Mouse (Mus musculus): ENCODE measurements around the gene Polr2e. TPM values are rescaled to one million over a fixed set of nuclear protein-coding genes. Genes with fewer than 3 reads are reported as not detected.
A peak's percentile ranks its signal among the peaks of the same experiment; 100 is the strongest.

Polr2e gene
- polyA plus RNA-seq, 1 experiment from 2014 or later: 141 TPM

- Histone ChIP-seq H3K27me3 (replicated peaks; ENCODE audit: control insufficient read depth, insufficient read depth, low read length) (peaks cover 16% of the 10 kb centered on the region), H3K27ac (ENCODE audit: low read depth, low read length) (no peak overlapping the region), H3K9me3 (ENCODE audit: control insufficient read depth, low read length) (no peaks in the 10 kb centered on the region), H3K4me2 (ENCODE audit: low read length) (no peak overlapping the region), H3K36me3 (ENCODE audit: control insufficient read depth, insufficient read depth, low read length) (no peaks in the 10 kb centered on the region), H3K4me3 (ENCODE audit: low read length) (no peak overlapping the region), H3K4me1 (ENCODE audit: control insufficient read depth, insufficient read depth, low read depth, low read length) (no peaks in the 10 kb centered on the region), H3K9ac (ENCODE audit: low read depth, low read length) (no peak overlapping the region)
- WGBS: 88% methylated on average over 5 of the region's 5 CpGs
- ATAC-seq: no peak
These were observed 15.8 kb downstream of the Polr2e start for GRCm38 (mm10) chr10:80023758-80024157.

- no peak overlapping the region for H3K9ac ChIP-seq (ENCODE audit: low read depth, low read length)
- no peak overlapping the region for H3K27ac ChIP-seq (ENCODE audit: low read depth, low read length)
- no peak overlapping the region for H3K4me2 ChIP-seq (ENCODE audit: low read length)
- ATAC-seq: no peak
- no peak overlapping the region for H3K4me3 ChIP-seq (ENCODE audit: low read length)
- WGBS: 93% methylated on average over 8 of the region's 8 CpGs
- H3K9me3 ChIP-seq (ENCODE audit: control insufficient read depth, low read length): no peaks in the 10 kb centered on the region
- H3K36me3 ChIP-seq (ENCODE audit: control insufficient read depth, insufficient read depth, low read length): no peaks in the 10 kb centered on the region
- peaks cover 17% of the 10 kb centered on the region for H3K27me3 ChIP-seq (replicated peaks; ENCODE audit: control insufficient read depth, insufficient read depth, low read length)
- no peaks in the 10 kb centered on the region for H3K4me1 ChIP-seq (ENCODE audit: control insufficient read depth, insufficient read depth, low read depth, low read length)
These were observed 16.8 kb downstream of the Polr2e start for GRCm38 (mm10) chr10:80022806-80023205.

- Histone ChIP-seq H3K36me3 (ENCODE audit: control insufficient read depth, insufficient read depth, low read length) (no peaks in the 10 kb centered on the region), H3K27me3 (replicated peaks; ENCODE audit: control insufficient read depth, insufficient read depth, low read length) (peaks cover 17% of the 10 kb centered on the region), H3K4me1 (ENCODE audit: control insufficient read depth, insufficient read depth, low read depth, low read length) (no peaks in the 10 kb centered on the region), H3K4me3 (ENCODE audit: low read length) (no peak overlapping the region), H3K4me2 (ENCODE audit: low read length) (no peak overlapping the region), H3K27ac (ENCODE audit: low read depth, low read length) (no peak overlapping the region), H3K9me3 (ENCODE audit: control insufficient read depth, low read length) (no peaks in the 10 kb centered on the region), H3K9ac (ENCODE audit: low read depth, low read length) (no peak overlapping the region)
- ATAC-seq: no peak
- WGBS: 92% methylated on average over 12 of the region's 12 CpGs
These were observed 17.4 kb downstream of the Polr2e start for GRCm38 (mm10) chr10:80022164-80022563.

- H3K27ac ChIP-seq (ENCODE audit: low read depth, low read length): no peak overlapping the region
- no peaks in the 10 kb centered on the region for H3K9me3 ChIP-seq (ENCODE audit: control insufficient read depth, low read length)
- no peak overlapping the region for H3K4me3 ChIP-seq (ENCODE audit: low read length)
- H3K36me3 ChIP-seq (ENCODE audit: control insufficient read depth, insufficient read depth, low read length): no peaks in the 10 kb centered on the region
- no peak overlapping the region for H3K9ac ChIP-seq (ENCODE audit: low read depth, low read length)
- H3K4me2 ChIP-seq (ENCODE audit: low read length): no peak overlapping the region
- no peak for ATAC-seq
- WGBS: 89% methylated on average over 13 of the region's 13 CpGs
- peaks cover 17% of the 10 kb centered on the region for H3K27me3 ChIP-seq (replicated peaks; ENCODE audit: control insufficient read depth, insufficient read depth, low read length)
- H3K4me1 ChIP-seq (ENCODE audit: control insufficient read depth, insufficient read depth, low read depth, low read length): no peaks in the 10 kb centered on the region
These were observed 18.3 kb downstream of the Polr2e start for GRCm38 (mm10) chr10:80021320-80021641.

- no peak for ATAC-seq
- 86% methylated on average over 18 of the region's 18 CpGs for WGBS
These were observed 18.8 kb downstream of the Polr2e start for GRCm38 (mm10) chr10:80020603-80021319.

GRCm38 (mm10) chr10:80020191-80020590, 19.4 kb downstream of the Polr2e start:
- peaks cover 18% of the 10 kb centered on the region for H3K27me3 ChIP-seq (replicated peaks; ENCODE audit: control insufficient read depth, insufficient read depth, low read length)
- ATAC-seq: no peak
- H3K9me3 ChIP-seq (ENCODE audit: control insufficient read depth, low read length): no peaks in the 10 kb centered on the region
- no peaks in the 10 kb centered on the region for H3K36me3 ChIP-seq (ENCODE audit: control insufficient read depth, insufficient read depth, low read length)
- H3K4me3 ChIP-seq (ENCODE audit: low read length): no peak overlapping the region
- H3K4me2 ChIP-seq (ENCODE audit: low read length): no peak overlapping the region
- H3K27ac ChIP-seq (ENCODE audit: low read depth, low read length): no peak overlapping the region
- WGBS: 20% methylated on average over 11 of the region's 11 CpGs
- H3K4me1 ChIP-seq (ENCODE audit: control insufficient read depth, insufficient read depth, low read depth, low read length): no peaks in the 10 kb centered on the region
- H3K9ac ChIP-seq (ENCODE audit: low read depth, low read length): no peak overlapping the region; the same call in 1 of the 2 replicates

More at GRCm38 (mm10) chr10:80020603-80021319, 18.8 kb downstream of the Polr2e start:
- Histone ChIP-seq H3K27ac (ENCODE audit: low read depth, low read length) (no peak overlapping the region), H3K9me3 (ENCODE audit: control insufficient read depth, low read length) (no peaks in the 10 kb centered on the region), H3K4me2 (ENCODE audit: low read length) (no peak overlapping the region), H3K4me1 (ENCODE audit: control insufficient read depth, insufficient read depth, low read depth, low read length) (no peaks in the 10 kb centered on the region), H3K9ac (ENCODE audit: low read depth, low read length) (no peak overlapping the region), H3K27me3 (replicated peaks; ENCODE audit: control insufficient read depth, insufficient read depth, low read length) (peaks cover 17% of the 10 kb centered on the region), H3K4me3 (ENCODE audit: low read length) (no peak overlapping the region), H3K36me3 (ENCODE audit: control insufficient read depth, insufficient read depth, low read length) (no peaks in the 10 kb centered on the region)

GRCm38 (mm10) chr10:80019471-80020131, 20.0 kb downstream of the Polr2e start:
- H3K36me3 ChIP-seq (ENCODE audit: control insufficient read depth, insufficient read depth, low read length): no peaks in the 10 kb centered on the region
- WGBS: 3% methylated on average over 20 of the region's 20 CpGs
- H3K9ac ChIP-seq (ENCODE audit: low read depth, low read length): no peak overlapping the region
- peak overlapping the region; percentile 11; the same call in 1 of the 2 replicates for H3K4me2 ChIP-seq (ENCODE audit: low read length)
- no peaks in the 10 kb centered on the region for H3K4me1 ChIP-seq (ENCODE audit: control insufficient read depth, insufficient read depth, low read depth, low read length)
- no peak for ATAC-seq
- peaks cover 19% of the 10 kb centered on the region for H3K27me3 ChIP-seq (replicated peaks; ENCODE audit: control insufficient read depth, insufficient read depth, low read length)
- no peaks in the 10 kb centered on the region for H3K9me3 ChIP-seq (ENCODE audit: control insufficient read depth, low read length)
- no peak overlapping the region for H3K4me3 ChIP-seq (ENCODE audit: low read length)
- no peak overlapping the region for H3K27ac ChIP-seq (ENCODE audit: low read depth, low read length)

GRCm38 (mm10) chr10:80018739-80019297, 20.8 kb downstream of the Polr2e start:
- no peak overlapping the region; the same call in 1 of the 2 replicates for H3K4me3 ChIP-seq (ENCODE audit: low read length)
- 10% methylated on average over 14 of the region's 15 CpGs for WGBS
- no peaks in the 10 kb centered on the region for H3K9me3 ChIP-seq (ENCODE audit: control insufficient read depth, low read length)
- no peak overlapping the region for H3K4me2 ChIP-seq (ENCODE audit: low read length)
- H3K9ac ChIP-seq (ENCODE audit: low read depth, low read length): 0 out of 2 replicates have a peak overlapping the region, but pooled peaks have one; percentile 22
- no peaks in the 10 kb centered on the region for H3K4me1 ChIP-seq (ENCODE audit: control insufficient read depth, insufficient read depth, low read depth, low read length)
- no peak for ATAC-seq
- peaks cover 27% of the 10 kb centered on the region for H3K27me3 ChIP-seq (replicated peaks; ENCODE audit: control insufficient read depth, insufficient read depth, low read length)
- no peak overlapping the region for H3K27ac ChIP-seq (ENCODE audit: low read depth, low read length)
- H3K36me3 ChIP-seq (ENCODE audit: control insufficient read depth, insufficient read depth, low read length): no peaks in the 10 kb centered on the region

GRCm38 (mm10) chr10:80017771-80018170, 21.8 kb downstream of the Polr2e start:
- Histone ChIP-seq H3K27me3 (replicated peaks; ENCODE audit: control insufficient read depth, insufficient read depth, low read length) (peaks cover 36% of the 10 kb centered on the region), H3K9ac (ENCODE audit: low read depth, low read length) (no peak overlapping the region), H3K4me1 (ENCODE audit: control insufficient read depth, insufficient read depth, low read depth, low read length) (no peaks in the 10 kb centered on the region), H3K9me3 (ENCODE audit: control insufficient read depth, low read length) (no peaks in the 10 kb centered on the region), H3K36me3 (ENCODE audit: control insufficient read depth, insufficient read depth, low read length) (no peaks in the 10 kb centered on the region), H3K4me3 (ENCODE audit: low read length) (no peak overlapping the region), H3K27ac (ENCODE audit: low read depth, low read length) (no peak overlapping the region), H3K4me2 (ENCODE audit: low read length) (no peak overlapping the region)
- 83% methylated on average over 14 of the region's 14 CpGs for WGBS
- no peak for ATAC-seq

Measured in hindbrain, embryonic 16.5 days (tissue).